Mouse (Mus musculus) c-Kit-positive CD71-positive TER-119-negative erythroid progenitor cells, embryonic 14.5 days (primary cell): ENCODE data around the gene Srxn1.

ENCODE experiments used
- DNase-seq: peaks from one replicate; pipeline ENCODE4 v3.0.0-alpha.2; 2013; ENCODE audit warnings: low read depth

Srxn1 gene

GRCm38 (mm10) chr2:152159487-152159886, 54.2 kb downstream of the Srxn1 start:
- DNase-seq: no peak
